Mouse (Mus musculus) MEL (cell line): Measurements from ENCODE around the gene Lims1. TPM values are rescaled to one million over a fixed set of nuclear protein-coding genes. Genes with fewer than 3 reads are reported as not detected.

Source experiments
- DNase-seq: peaks from one replicate; pipeline ENCODE4 v3.0.0; 2011; ENCODE audit warnings: low read depth, low spot score
- H3K27ac ChIP-seq: 2 replicates; pipeline ENCODE4 v1.5.1; 2012; ENCODE audit warnings: low read depth, mild to moderate bottlenecking, control low read depth, low read length, moderate library complexity; ENCODE audit not compliant: control insufficient read depth
- H3K27me3 ChIP-seq, 2 experiments: fragments of 150-350 bp in 1 of 2; sonication (generic) in 1 of 2; 2 replicates each; pipeline ENCODE4 v1.6.1; 2012; ENCODE audit warnings: low read length in 2 of 2, mild to moderate bottlenecking in 2 of 2, improper control_type of control experiment in 1 of 2, moderate library complexity in 1 of 2; ENCODE audit not compliant: insufficient read depth in 2 of 2, control insufficient read depth in 1 of 2
- H3K36me3 ChIP-seq, 2 experiments: 2 replicates each; pipeline ENCODE4 v1.6.1; 2012 to 2014; ENCODE audit warnings: low read length in 2 of 2, improper control_type of control experiment in 1 of 2, inconsistent platforms in 1 of 2, mild to moderate bottlenecking in 1 of 2; ENCODE audit not compliant: insufficient read depth in 2 of 2, control insufficient read depth in 1 of 2
- H3K4me1 ChIP-seq, 2 experiments: fragments of 150-350 bp in 1 of 2; sonication (generic) in 1 of 2; 2 replicates each; pipeline ENCODE4 v1.6.1; 2012; ENCODE audit warnings: low read length in 2 of 2, improper control_type of control experiment in 1 of 2, mild to moderate bottlenecking in 1 of 2; ENCODE audit not compliant: insufficient read depth in 2 of 2, control insufficient read depth in 1 of 2
- H3K4me3 ChIP-seq, 2 experiments: fragments of 150-350 bp in 1 of 2; sonication (generic) in 1 of 2; 2 replicates each; pipeline ENCODE4 v1.5.1; 2012; ENCODE audit warnings: low read depth in 2 of 2, low read length in 2 of 2, mild to moderate bottlenecking in 2 of 2, moderate library complexity in 2 of 2, control low read depth in 1 of 2, improper control_type of control experiment in 1 of 2; ENCODE audit not compliant: control insufficient read depth in 1 of 2, insufficient read depth in 1 of 2
- H3K79me2 ChIP-seq: 2 replicates; pipeline ENCODE4 v1.6.1; 2012; ENCODE audit warnings: mild to moderate bottlenecking, low read length, moderate library complexity; ENCODE audit not compliant: control insufficient read depth, poor library complexity, insufficient read depth
- H3K9ac ChIP-seq: 2 replicates; pipeline ENCODE4 v1.6.1; 2012; ENCODE audit warnings: low read depth, mild to moderate bottlenecking, control low read depth, low read length, moderate library complexity; ENCODE audit not compliant: control insufficient read depth, poor library complexity, severe bottlenecking
- H3K9me3 ChIP-seq: fragments of 150-350 bp; sonication (generic); replicated peaks from 2 replicates; pipeline ENCODE4 v1.6.1; 2012; ENCODE audit warnings: mild to moderate bottlenecking, low read length, improper control_type of control experiment, moderate library complexity; ENCODE audit not compliant: insufficient read depth
- BHLHE40 ChIP-seq: IDR thresholded peaks from 2 replicates; pipeline ENCODE4 v1.6.1; 2012; ENCODE audit warnings: low read depth, mild to moderate bottlenecking, inconsistent platforms, low read length, improper control_type of control experiment, borderline replicate concordance
- E2F4 ChIP-seq: IDR thresholded peaks from 2 replicates; pipeline ENCODE4 v1.6.1; 2011; ENCODE audit warnings: low read depth, low read length, improper control_type of control experiment, borderline replicate concordance
- ELF1 ChIP-seq: IDR thresholded peaks from 2 replicates; pipeline ENCODE4 v1.6.1; 2014; ENCODE audit warnings: low read depth, mild to moderate bottlenecking, inconsistent platforms, low read length, improper control_type of control experiment, moderate library complexity
- ETS1 ChIP-seq: IDR thresholded peaks from 2 replicates; pipeline ENCODE4 v1.6.1; 2012; ENCODE audit warnings: low read depth, mild to moderate bottlenecking, inconsistent platforms, low read length, improper control_type of control experiment, moderate library complexity
- MAX ChIP-seq: IDR thresholded peaks from 2 replicates; pipeline ENCODE4 v1.6.1; 2011; ENCODE audit warnings: low read length, improper control_type of control experiment
- MEF2A ChIP-seq: IDR thresholded peaks from 2 replicates; pipeline ENCODE4 v1.6.1; 2014; ENCODE audit warnings: low read depth, mild to moderate bottlenecking, inconsistent platforms, low read length, improper control_type of control experiment; ENCODE audit not compliant: poor library complexity, insufficient replicate concordance, severe bottlenecking; ENCODE audit errors: extremely low read depth
- MXI1 ChIP-seq: IDR thresholded peaks from 2 replicates; pipeline ENCODE4 v1.6.1; 2011; ENCODE audit warnings: mild to moderate bottlenecking, low read depth, low read length, improper control_type of control experiment
- MYC ChIP-seq: IDR thresholded peaks from 2 replicates; pipeline ENCODE4 v1.6.1; 2011; ENCODE audit warnings: low read depth, mild to moderate bottlenecking, low read length, improper control_type of control experiment, moderate library complexity
- NRF1 ChIP-seq: IDR thresholded peaks from 2 replicates; pipeline ENCODE4 v1.6.1; 2014; ENCODE audit warnings: low read depth, mild to moderate bottlenecking, inconsistent platforms, low read length, improper control_type of control experiment, moderate library complexity; ENCODE audit not compliant: poor library complexity, insufficient read depth, severe bottlenecking
- POLR2A ChIP-seq, 2 experiments: IDR thresholded peaks; 2 replicates each; pipeline ENCODE4 v1.6.1; 2011 to 2012; ENCODE audit warnings: low read length in 2 of 2, mild to moderate bottlenecking in 2 of 2, control low read depth in 1 of 2, improper control_type of control experiment in 1 of 2, low read depth in 1 of 2, moderate library complexity in 1 of 2; ENCODE audit not compliant: control insufficient read depth in 1 of 2, insufficient read depth in 1 of 2, poor library complexity in 1 of 2
- RCOR1 ChIP-seq: IDR thresholded peaks from 2 replicates; pipeline ENCODE4 v1.6.1; 2012; ENCODE audit warnings: low read depth, mild to moderate bottlenecking, inconsistent platforms, low read length, improper control_type of control experiment
- SMC3 ChIP-seq: IDR thresholded peaks from 2 replicates; pipeline ENCODE4 v1.6.1; 2011; ENCODE audit warnings: low read depth, low read length, improper control_type of control experiment
- TBP ChIP-seq: IDR thresholded peaks from 2 replicates; pipeline ENCODE4 v1.8.0; 2011; ENCODE audit warnings: low read depth, low read length, improper control_type of control experiment
- UBTF ChIP-seq: IDR thresholded peaks from 2 replicates; pipeline ENCODE4 v1.6.1; 2012; ENCODE audit warnings: low read depth, mild to moderate bottlenecking, inconsistent platforms, low read length, improper control_type of control experiment, moderate library complexity, borderline replicate concordance; ENCODE audit not compliant: insufficient read depth
- USF1 ChIP-seq: IDR thresholded peaks from 2 replicates; pipeline ENCODE4 v1.6.1; 2014; ENCODE audit warnings: low read depth, mild to moderate bottlenecking, inconsistent platforms, low read length, improper control_type of control experiment, moderate library complexity
- ZKSCAN1 ChIP-seq: IDR thresholded peaks from 2 replicates; pipeline ENCODE4 v1.6.1; 2012; ENCODE audit warnings: low read depth, mild to moderate bottlenecking, inconsistent platforms, low read length, improper control_type of control experiment, moderate library complexity
- polyA plus RNA-seq, 2 experiments: library from polyadenylated mRNA; stranded (reverse) in 1 of 2; unstranded in 1 of 2; fragments of >175 nt in 1 of 2; fragments of >200 nt in 1 of 2; gene quantifications; 2 replicates each; pipeline versions ENCODE4 v1.2.1 to v1.2.4; 2012; ENCODE audit warnings: low replicate concordance in 2 of 2, low read depth in 1 of 2; ENCODE audit not compliant: insufficient read length in 2 of 2, insufficient read depth in 1 of 2, missing spikeins in 1 of 2
- total RNA-seq: library from RNA; depleted of rRNA; stranded (reverse); fragments of 300-350 nt; gene quantifications from 2 replicates; pipeline ENCODE4 v1.2.3, GENCODE M21; 2012

The Lims1 gene
- total and polyA plus RNA-seq, 3 experiments: 24.9 to 28.5 TPM; not detected in 1

- H3K4me3 ChIP-seq: no peak overlapping the region
- TF ChIP-seq MXI1 (no peak), BHLHE40 (no peak), MEF2A (no peak), UBTF (no peak), TBP (no peak), ZKSCAN1 (no peak), MYC (no peak), SMC3 (no peak), ETS1 (no peak)
- H3K9ac ChIP-seq: no peak overlapping the region
- no peak for DNase-seq
- H3K4me1 ChIP-seq: peaks cover 6 to 7% of the 10 kb centered on the region in 2 experiments; a peak in 3 of 4 replicates
- H3K27ac ChIP-seq: no peak overlapping the region
- no peaks in the 10 kb centered on the region for H3K9me3 ChIP-seq
- H3K27me3 ChIP-seq: no peaks in the 10 kb centered on the region
- peaks cover 15% of the 10 kb centered on the region for H3K79me2 ChIP-seq
- H3K36me3 ChIP-seq: peaks cover 0 to 6% of the 10 kb centered on the region in 2 experiments; a peak in 2 of 4 replicates
Observed at GRCm38 (mm10) chr10:58330635-58331034, 7.4 kb downstream of the Lims1 start.

- peaks cover 8% of the 10 kb centered on the region; the same call in 1 of the 2 replicates for H3K79me2 ChIP-seq
- TF ChIP-seq E2F4: no peak
- no peak for TF ChIP-seq MAX
- no peak for TF ChIP-seq POLR2A (IDR thresholded peaks at IDR 0.05; ENCODE audit: control insufficient read depth in 1 of 2, insufficient read depth in 1 of 2, low read depth in 1 of 2, low read length in 2 of 2, poor library complexity in 1 of 2)
- TF ChIP-seq ZKSCAN1: no peak
- no peak for TF ChIP-seq NRF1
- no peak for TF ChIP-seq RCOR1
- no peak for TF ChIP-seq MYC
- no peak for TF ChIP-seq USF1
- no peak for TF ChIP-seq BHLHE40
- no peak for TF ChIP-seq ELF1
- H3K9me3 ChIP-seq: no peaks in the 10 kb centered on the region
- H3K9ac ChIP-seq: no peak overlapping the region
- H3K27ac ChIP-seq: no peak overlapping the region
- no peak overlapping the region for H3K4me3 ChIP-seq
- H3K4me1 ChIP-seq: peaks cover 5 to 6% of the 10 kb centered on the region in 2 experiments; a peak in 3 of 4 replicates
- no peak for DNase-seq
- H3K36me3 ChIP-seq: peaks cover 0 to 6% of the 10 kb centered on the region in 2 experiments; a peak in 2 of 4 replicates
- H3K27me3 ChIP-seq: no peaks in the 10 kb centered on the region
Observed at GRCm38 (mm10) chr10:58331741-58332140, 8.5 kb downstream of the Lims1 start.
